Mouse (Mus musculus) forebrain, embryonic 12.5 days (tissue): ENCODE data around the gene Cdh22. TPM values are rescaled to one million over a fixed set of nuclear protein-coding genes. Genes with fewer than 3 reads are reported as not detected.

Experiments used
- ATAC-seq: fragments of 200-750 bp; cut with Nextera tagmentation; 2 replicates; pipeline ENCODE4 v1.8.0; 2017; ENCODE audit warnings: moderate TSS enrichment; ENCODE audit not compliant: low FRiP score
- H3K27ac ChIP-seq: fragments of 300-500 bp; sonication (generic); 2 replicates; pipeline ENCODE4 v1.5.1; 2016; ENCODE audit warnings: mild to moderate bottlenecking
- H3K27me3 ChIP-seq: fragments of 300-500 bp; sonication (generic); 2 replicates; pipeline ENCODE4 v1.6.1; 2016; ENCODE audit warnings: mild to moderate bottlenecking
- H3K36me3 ChIP-seq: fragments of 300-500 bp; sonication (generic); replicated peaks from 2 replicates; pipeline ENCODE4 v1.6.1; 2016; ENCODE audit warnings: mild to moderate bottlenecking
- H3K4me1 ChIP-seq: fragments of 300-500 bp; sonication (generic); 2 replicates; pipeline ENCODE4 v1.6.1; 2016
- H3K4me2 ChIP-seq: fragments of 300-500 bp; sonication (generic); 2 replicates; pipeline ENCODE4 v1.6.1; 2016; ENCODE audit warnings: mild to moderate bottlenecking, moderate library complexity
- H3K4me3 ChIP-seq: fragments of 300-500 bp; sonication (generic); replicated peaks from 2 replicates; pipeline ENCODE4 v1.5.1; 2016; ENCODE audit warnings: mild to moderate bottlenecking
- H3K9ac ChIP-seq: fragments of 300-500 bp; sonication (generic); 2 replicates; pipeline ENCODE4 v1.6.1; 2016; ENCODE audit warnings: mild to moderate bottlenecking
- H3K9me3 ChIP-seq: fragments of 300-500 bp; sonication (generic); 2 replicates; pipeline ENCODE4 v1.6.1; 2016
- WGBS: fragments of 180-500 bp; shearing (Covaris S2); methylation state at CpG from one replicate; pipeline ENCODE4 v1.1.7; 2016; 5-methylcytosine and 5-hydroxymethylcytosine counted together
- polyA plus RNA-seq: library from polyadenylated mRNA; unstranded; fragments of >200 nt; fragmentation: Nextera tagmentation; extraction: Ambion mirVana; gene quantifications from 2 replicates; pipeline ENCODE4 v1.2.1, GENCODE M21; 2016

Gene Cdh22
- polyA plus RNA-seq, 1 experiment from 2014 or later = 10.6 TPM

- Histone ChIP-seq H3K4me3 (no peak overlapping the region), H3K9me3 (no peaks in the 10 kb centered on the region), H3K9ac (no peak overlapping the region), H3K27me3 (peaks cover 53% of the 10 kb centered on the region), H3K4me1 (peaks cover 63% of the 10 kb centered on the region), H3K27ac (no peak overlapping the region), H3K36me3 (no peaks in the 10 kb centered on the region), H3K4me2 (no peak overlapping the region)
- ATAC-seq = no peak
- WGBS = 82% methylated on average over 8 of the region's 8 CpGs
These were observed 14.2 kb downstream of the Cdh22 start for GRCm38 (mm10) chr2:165220347-165220945.

GRCm38 (mm10) chr2:165218954-165219353 lies 15.7 kb downstream of the Cdh22 start:
- peaks cover 56% of the 10 kb centered on the region for H3K27me3 ChIP-seq
- peaks cover 75% of the 10 kb centered on the region for H3K4me1 ChIP-seq
- H3K4me2 ChIP-seq = no peak overlapping the region
- H3K4me3 ChIP-seq = no peak overlapping the region
- H3K9ac ChIP-seq = no peak overlapping the region
- 66% methylated on average over 8 of the region's 8 CpGs for WGBS
- no peak for ATAC-seq
- H3K9me3 ChIP-seq = no peaks in the 10 kb centered on the region
- H3K36me3 ChIP-seq = no peaks in the 10 kb centered on the region
- no peak overlapping the region for H3K27ac ChIP-seq

GRCm38 (mm10) chr2:165217361-165218149 lies 17.1 kb downstream of the Cdh22 start:
- Histone ChIP-seq H3K27ac (no peak overlapping the region), H3K36me3 (no peaks in the 10 kb centered on the region), H3K9ac (no peak overlapping the region), H3K4me1 (peaks cover 78% of the 10 kb centered on the region), H3K9me3 (no peaks in the 10 kb centered on the region), H3K4me2 (no peak overlapping the region), H3K4me3 (no peak overlapping the region), H3K27me3 (peaks cover 58% of the 10 kb centered on the region)
- WGBS = 94% methylated on average over 16 of the region's 16 CpGs
- no peak for ATAC-seq

- Histone ChIP-seq H3K4me3 (peak overlapping the region; percentile 23), H3K27me3 (peaks cover 58% of the 10 kb centered on the region), H3K4me1 (peaks cover 82% of the 10 kb centered on the region)
These were observed 19.3 kb downstream of the Cdh22 start for GRCm38 (mm10) chr2:165215103-165215951.

GRCm38 (mm10) chr2:165211426-165212079 lies 23.1 kb downstream of the Cdh22 start:
- ATAC-seq = peak; percentile 57
- Histone ChIP-seq H3K9ac (no peak overlapping the region), H3K36me3 (no peaks in the 10 kb centered on the region), H3K4me1 (peaks cover 62% of the 10 kb centered on the region), H3K9me3 (no peaks in the 10 kb centered on the region), H3K27ac (0 out of 2 replicates have a peak overlapping the region, but pooled peaks have one; percentile 51), H3K4me2 (peak overlapping the region; percentile 45), H3K27me3 (peaks cover 46% of the 10 kb centered on the region), H3K4me3 (peak overlapping the region; percentile 24)
- under 1% methylated on average over 20 of the region's 20 CpGs for WGBS

More at GRCm38 (mm10) chr2:165215103-165215951, 19.3 kb downstream of the Cdh22 start:
- ATAC-seq = peak; percentile 75
- H3K9me3 ChIP-seq = no peaks in the 10 kb centered on the region
- 2% methylated on average over 39 of the region's 39 CpGs for WGBS
- H3K9ac ChIP-seq = peak overlapping the region; percentile 40
- H3K4me2 ChIP-seq = peak overlapping the region; percentile 51
- peak overlapping the region; percentile 87 for H3K27ac ChIP-seq
- H3K36me3 ChIP-seq = no peaks in the 10 kb centered on the region

- no peaks in the 10 kb centered on the region for H3K9me3 ChIP-seq
- H3K4me1 ChIP-seq = peaks cover 56% of the 10 kb centered on the region
- no peak overlapping the region for H3K9ac ChIP-seq
- H3K27ac ChIP-seq = peak overlapping the region; percentile 19; the same call in 1 of the 2 replicates
- no peaks in the 10 kb centered on the region for H3K36me3 ChIP-seq
- peak; percentile 42; the same call in 1 of the 2 replicates for ATAC-seq
- peaks cover 41% of the 10 kb centered on the region for H3K27me3 ChIP-seq
- WGBS = 2% methylated on average over 15 of the region's 15 CpGs
- H3K4me2 ChIP-seq = peak overlapping the region; percentile 45
- H3K4me3 ChIP-seq = no peak overlapping the region
These were observed 23.7 kb downstream of the Cdh22 start for GRCm38 (mm10) chr2:165210948-165211347.

GRCm38 (mm10) chr2:165207689-165208088 lies 27.0 kb downstream of the Cdh22 start:
- Histone ChIP-seq H3K4me3 (no peak overlapping the region), H3K9ac (no peak overlapping the region), H3K9me3 (no peaks in the 10 kb centered on the region), H3K4me1 (peaks cover 46% of the 10 kb centered on the region), H3K4me2 (no peak overlapping the region), H3K27me3 (peaks cover 29% of the 10 kb centered on the region), H3K27ac (peak overlapping the region; percentile 3; the same call in 1 of the 2 replicates), H3K36me3 (no peaks in the 10 kb centered on the region)
- ATAC-seq = no peak
- 70% methylated on average over 11 of the region's 11 CpGs for WGBS

GRCm38 (mm10) chr2:165207086-165207485 lies 27.6 kb downstream of the Cdh22 start:
- Histone ChIP-seq H3K4me1 (peaks cover 46% of the 10 kb centered on the region), H3K4me2 (no peak overlapping the region), H3K27ac (no peak overlapping the region), H3K27me3 (peaks cover 23% of the 10 kb centered on the region), H3K36me3 (no peaks in the 10 kb centered on the region), H3K9me3 (no peaks in the 10 kb centered on the region), H3K9ac (no peak overlapping the region), H3K4me3 (no peak overlapping the region)
- no peak for ATAC-seq
- WGBS = 88% methylated on average over 4 of the region's 4 CpGs

GRCm38 (mm10) chr2:165205486-165205885 lies 29.2 kb downstream of the Cdh22 start:
- no peak overlapping the region for H3K9ac ChIP-seq
- no peak overlapping the region for H3K4me2 ChIP-seq
- H3K4me3 ChIP-seq = no peak overlapping the region
- 76% methylated on average over 6 of the region's 6 CpGs for WGBS
- peaks cover 14% of the 10 kb centered on the region for H3K27me3 ChIP-seq
- peak overlapping the region; percentile 47; the same call in 1 of the 2 replicates for H3K27ac ChIP-seq
- ATAC-seq = no peak
- peaks cover 46% of the 10 kb centered on the region for H3K4me1 ChIP-seq
- no peaks in the 10 kb centered on the region for H3K9me3 ChIP-seq
- H3K36me3 ChIP-seq = no peaks in the 10 kb centered on the region

- peak; percentile 65 for ATAC-seq
- Histone ChIP-seq H3K36me3 (no peaks in the 10 kb centered on the region), H3K4me2 (no peak overlapping the region), H3K4me1 (peaks cover 46% of the 10 kb centered on the region), H3K9ac (no peak overlapping the region), H3K4me3 (no peak overlapping the region), H3K9me3 (no peaks in the 10 kb centered on the region), H3K27ac (peak overlapping the region; percentile 47; the same call in 1 of the 2 replicates), H3K27me3 (peaks cover 18% of the 10 kb centered on the region)
- WGBS = 34% methylated on average over 7 of the region's 7 CpGs
These were observed 29.7 kb downstream of the Cdh22 start for GRCm38 (mm10) chr2:165204931-165205330.
